Mouse (Mus musculus): ENCODE results near the gene Actb.

Actb gene

GRCm38 (mm10) chr5:142875513-142875905 lies 31.0 kb downstream of the Actb start:
- DNase-seq, result no peak

GRCm38 (mm10) chr5:142874791-142875512 lies 31.6 kb downstream of the Actb start:
- DNase-seq, result no peak

- no peak for DNase-seq
These were observed 32.8 kb downstream of the Actb start for GRCm38 (mm10) chr5:142873718-142874117.

GRCm38 (mm10) chr5:142871765-142872164 lies 34.8 kb downstream of the Actb start:
- no peak for DNase-seq

- no peak for DNase-seq
These were observed 37.1 kb downstream of the Actb start for GRCm38 (mm10) chr5:142869463-142869862.

GRCm38 (mm10) chr5:142857763-142858229 lies 48.8 kb downstream of the Actb start:
- DNase-seq, result no peak

GRCm38 (mm10) chr5:142856408-142856807 lies 50.1 kb downstream of the Actb start:
- no peak for DNase-seq

GRCm38 (mm10) chr5:142854877-142855276 lies 51.7 kb downstream of the Actb start:
- DNase-seq, result peak; percentile 34

GRCm38 (mm10) chr5:142853585-142853984 lies 53.0 kb downstream of the Actb start:
- no peak for DNase-seq

All from kidney, adult 11 months (tissue).